Mouse (Mus musculus) hindbrain, embryonic 15.5 days (tissue): Measurements from ENCODE around the gene Adcy3. TPM values are rescaled to one million over a fixed set of nuclear protein-coding genes. Genes with fewer than 3 reads are reported as not detected.

ENCODE experiments used
- ATAC-seq: fragments of 200-750 bp; cut with Nextera tagmentation; 2 replicates; pipeline ENCODE4 v1.8.0; 2017; ENCODE audit warnings: low read depth, moderate number of reproducible peaks, moderate TSS enrichment; ENCODE audit not compliant: low FRiP score
- H3K27ac ChIP-seq: fragments of 300-500 bp; sonication (generic); replicated peaks from 2 replicates; pipeline ENCODE4 v1.5.1; 2015; ENCODE audit warnings: mild to moderate bottlenecking, inconsistent platforms
- H3K27me3 ChIP-seq: fragments of 300-500 bp; sonication (generic); 2 replicates; pipeline ENCODE4 v1.6.1; 2015; ENCODE audit warnings: control low read depth, inconsistent platforms
- H3K36me3 ChIP-seq: fragments of 300-500 bp; sonication (generic); 2 replicates; pipeline ENCODE4 v1.6.1; 2015; ENCODE audit warnings: control low read depth, inconsistent platforms
- H3K4me1 ChIP-seq: fragments of 300-500 bp; sonication (generic); replicated peaks from 2 replicates; pipeline ENCODE4 v1.6.1; 2015; ENCODE audit warnings: control low read depth, inconsistent platforms
- H3K4me2 ChIP-seq: fragments of 300-500 bp; sonication (generic); 2 replicates; pipeline ENCODE4 v1.6.1; 2015; ENCODE audit warnings: moderate library complexity, mild to moderate bottlenecking, inconsistent platforms
- H3K4me3 ChIP-seq: fragments of 300-500 bp; sonication (generic); 2 replicates; pipeline ENCODE4 v1.5.1; 2015; ENCODE audit warnings: mild to moderate bottlenecking, inconsistent platforms
- H3K9ac ChIP-seq: fragments of 300-500 bp; sonication (generic); 2 replicates; pipeline ENCODE4 v1.6.1; 2015; ENCODE audit warnings: inconsistent platforms
- H3K9me3 ChIP-seq: fragments of 300-500 bp; sonication (generic); 2 replicates; pipeline ENCODE4 v1.6.1; 2016; ENCODE audit warnings: control low read depth, inconsistent platforms
- WGBS: fragments of 180-500 bp; shearing (Covaris S2); methylation state at CpG from one replicate; pipeline ENCODE4 v1.1.7; 2015; 5-methylcytosine and 5-hydroxymethylcytosine counted together
- polyA plus RNA-seq: library from polyadenylated mRNA; unstranded; fragments of >200 nt; fragmentation: Nextera tagmentation; extraction: Ambion mirVana; gene quantifications from 2 replicates; pipeline ENCODE4 v1.2.1, GENCODE M21; 2015

The Adcy3 gene
- polyA plus RNA-seq, 1 experiment from 2014 or later: 17.7 TPM

DNA sequence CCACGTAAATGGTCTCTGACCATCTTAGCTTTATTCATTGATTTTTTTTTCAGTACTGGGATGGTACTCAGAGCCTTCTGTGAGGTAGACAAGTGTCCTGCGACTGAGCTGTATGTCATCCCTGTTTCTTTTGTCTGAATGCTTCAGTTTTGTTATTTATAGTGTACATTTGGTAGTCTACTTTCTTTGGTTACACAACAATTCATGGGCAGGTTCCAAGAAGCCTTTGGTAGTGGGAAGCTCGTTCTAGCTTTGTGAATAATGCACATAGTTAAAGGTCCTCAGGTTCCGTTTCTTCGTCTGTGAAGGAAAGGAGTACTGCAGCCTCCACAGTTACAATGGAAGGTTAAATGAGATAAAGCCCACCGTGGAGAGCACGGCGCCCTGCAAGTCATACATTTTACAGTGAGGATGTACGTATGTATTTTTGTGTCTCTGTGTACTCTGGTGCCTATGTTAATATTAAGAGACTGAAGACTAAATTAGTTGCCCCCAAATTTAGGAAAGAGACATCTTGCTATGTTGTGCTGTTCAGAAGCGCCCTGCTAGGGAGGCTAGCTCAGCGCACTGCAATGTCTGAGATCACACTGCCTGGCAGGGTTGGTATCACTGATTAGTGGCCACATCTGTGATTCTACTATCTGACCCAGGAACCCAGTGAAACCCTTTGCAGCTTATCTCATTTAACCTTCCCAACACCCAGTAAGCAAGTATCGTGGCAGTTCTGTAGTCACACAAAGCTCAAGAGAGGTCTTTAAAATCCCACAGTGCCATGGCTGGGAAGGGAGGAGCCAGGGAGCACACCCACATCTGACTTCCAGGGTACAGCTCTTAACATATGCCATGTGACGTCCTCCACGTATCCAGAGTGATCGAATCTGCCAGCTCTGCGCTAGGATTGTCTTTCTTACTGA, 120.1 kb downstream of the Adcy3 start:
- H3K9me3 ChIP-seq: no peaks in the 10 kb centered on the region
- ATAC-seq: no peak
- H3K4me3 ChIP-seq: no peak overlapping the region
- H3K4me2 ChIP-seq: no peak overlapping the region
- H3K27me3 ChIP-seq: no peaks in the 10 kb centered on the region
- no peaks in the 10 kb centered on the region for H3K4me1 ChIP-seq
- H3K9ac ChIP-seq: no peak overlapping the region
- 87% methylated on average over 16 of the region's 16 CpGs for WGBS
- no peak overlapping the region for H3K27ac ChIP-seq
- H3K36me3 ChIP-seq: peaks cover 38% of the 10 kb centered on the region

Other genes with a start within 250 kb of the Adcy3 start
- gene Pomc, start 178.2 kb upstream of the Adcy3 start, polyA plus RNA-seq: 3.4 and 4.0 TPM in 2 replicates
- gene Efr3b, start 94.2 kb upstream of the Adcy3 start, polyA plus RNA-seq: 38.6 and 42.1 TPM in 2 replicates
- gene Dnajc27, start 50.5 kb upstream of the Adcy3 start, polyA plus RNA-seq: 22.0 and 22.2 TPM in 2 replicates
- 5.7 and 5.9 TPM in 2 replicates for gene Ptrhd1, start 100.9 kb downstream of the Adcy3 start, polyA plus RNA-seq
- gene Cenpo, start 101.2 kb downstream of the Adcy3 start, polyA plus RNA-seq: 7.8 and 8.4 TPM in 2 replicates